Mouse (Mus musculus): ENCODE data around the gene Zfp961. TPM values are rescaled to one million over a fixed set of nuclear protein-coding genes. Genes with fewer than 3 reads are reported as not detected.
A peak's percentile ranks its signal among the peaks of the same experiment; 100 is the strongest.
"Not testable (repeated sequence)": the region's sequence is repeated elsewhere in the genome, so short reads cannot be mapped to it uniquely, and the experiment has no call there.

The Zfp961 gene
- total and polyA plus RNA-seq, 3 experiments: 4.4 to 8.0 (median 5.5) TPM

DNA sequence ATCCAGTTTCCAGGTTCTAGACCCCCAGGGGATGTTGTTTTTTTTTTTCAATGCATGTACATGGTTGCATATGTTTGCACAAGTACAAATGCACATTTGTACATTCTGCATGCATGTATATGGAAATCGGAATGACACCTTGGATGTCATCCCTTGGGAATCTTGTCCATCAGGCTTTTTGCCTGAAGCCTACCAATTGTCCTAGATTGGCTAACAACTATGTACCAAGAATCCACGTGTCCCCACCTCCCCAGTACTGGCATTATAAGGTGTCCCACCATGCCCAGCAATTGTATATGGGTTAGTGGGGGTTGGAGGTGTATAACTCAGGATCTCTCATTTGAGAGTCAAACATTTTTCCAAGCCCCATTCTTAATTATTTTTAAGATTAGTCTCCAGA is 38.6 kb upstream of the Zfp961 start:
- no peak for DNase-seq
- intact Hi-C loops (cut with DNase I): no loop called here
- H3K79me2 ChIP-seq (replicated peaks; ENCODE audit: control insufficient read depth, insufficient read depth, low read length): no peaks in the 10 kb centered on the region
- no peak overlapping the region for H3K27ac ChIP-seq
- 90% methylated on average over 2 of the region's 2 CpGs for WGBS
- H3K36me3 ChIP-seq (ENCODE audit: control insufficient read depth, insufficient read depth, low read length): no peaks in the 10 kb centered on the region
- TF ChIP-seq EP300 (IDR thresholded peaks at IDR 0.05; ENCODE audit: insufficient read depth, low read depth, low read length): no peak
- no peak for TF ChIP-seq POLR2A (IDR thresholded peaks at IDR 0.05; ENCODE audit: insufficient read depth, low read depth, low read length)
- no peak for TF ChIP-seq CTCF (IDR thresholded peaks at IDR 0.05)
- no peaks in the 10 kb centered on the region; the same call in 1 of the 2 replicates for H3K4me1 ChIP-seq (ENCODE audit: control insufficient read depth, insufficient read depth, low read length)
- no peaks in the 10 kb centered on the region for H3K27me3 ChIP-seq (ENCODE audit: control insufficient read depth, insufficient read depth, low read length)
- H3K4me3 ChIP-seq: no peak overlapping the region
- no peak overlapping the region for H3K9ac ChIP-seq (ENCODE audit: low read depth, low read length)

DNA sequence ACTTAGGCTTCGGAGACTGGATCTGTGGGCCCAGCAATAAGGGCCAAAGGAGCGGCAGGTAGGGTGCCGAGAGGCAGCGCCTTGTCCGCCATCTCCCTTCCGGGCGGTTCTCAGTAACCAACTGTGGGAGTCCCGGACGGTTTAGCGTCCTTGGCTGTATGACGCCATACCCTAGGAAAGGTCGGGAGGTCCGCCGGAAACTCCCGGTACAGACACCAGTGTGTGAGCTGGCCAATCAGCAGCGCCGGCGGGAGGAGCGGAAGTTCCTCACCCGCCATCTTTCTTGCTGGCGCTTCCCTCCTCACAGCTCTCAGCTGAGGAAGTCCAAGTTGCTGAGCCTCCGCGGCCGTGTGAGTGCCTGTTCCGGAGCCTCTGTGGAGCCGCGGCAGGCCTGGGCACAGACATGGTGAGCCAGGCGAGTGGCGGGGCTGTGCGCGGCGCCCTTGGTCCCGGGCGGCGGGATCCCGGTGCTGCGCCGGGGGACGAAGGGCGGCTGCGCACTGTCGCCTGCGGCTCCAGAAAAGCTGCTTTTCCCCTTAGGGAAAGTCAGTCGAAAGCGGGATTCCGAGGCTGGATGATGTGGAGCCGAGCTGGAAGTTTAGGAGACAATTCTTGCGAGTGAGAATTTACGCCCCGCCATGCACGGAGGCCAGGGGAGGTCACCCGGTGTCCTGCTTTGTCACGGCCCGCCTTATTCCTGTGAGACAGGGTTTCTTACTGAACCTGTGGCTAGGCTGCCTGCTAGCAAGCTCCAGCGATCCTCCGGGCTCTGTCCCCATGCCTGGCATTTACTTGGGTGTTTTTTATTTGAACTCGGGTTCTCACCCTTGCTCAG is 28.1 kb upstream of the Zfp961 start:
- under 1% methylated on average over 57 of the region's 57 CpGs for WGBS
- H3K27me3 ChIP-seq (ENCODE audit: control insufficient read depth, insufficient read depth, low read length): no peaks in the 10 kb centered on the region
- peak overlapping the region; percentile 97 for H3K27ac ChIP-seq
- H3K36me3 ChIP-seq (ENCODE audit: control insufficient read depth, insufficient read depth, low read length): peaks cover 9% of the 10 kb centered on the region
- peak overlapping the region; percentile 84 for H3K4me3 ChIP-seq
- H3K4me1 ChIP-seq (ENCODE audit: control insufficient read depth, insufficient read depth, low read length): peaks cover 2% of the 10 kb centered on the region
- TF ChIP-seq EP300 (IDR thresholded peaks at IDR 0.05; ENCODE audit: insufficient read depth, low read depth, low read length) (peak; percentile 43; the same call in 1 of the 2 replicates), POLR2A (IDR thresholded peaks at IDR 0.05; ENCODE audit: insufficient read depth, low read depth, low read length) (peak; percentile 77), CTCF (IDR thresholded peaks at IDR 0.05) (no peak)
- peaks cover 3% of the 10 kb centered on the region for H3K79me2 ChIP-seq (replicated peaks; ENCODE audit: control insufficient read depth, insufficient read depth, low read length)
- peak overlapping the region; percentile 85 for H3K9ac ChIP-seq (ENCODE audit: low read depth, low read length)
- intact Hi-C loops (cut with DNase I): loop anchor here (1.0 to 5.0 kb wide), 4 partner anchors 14 to 800 kb away; partner anchors contain the start of genes Sin3b, Zfp617, Zfp709 and Zfp882
- DNase-seq: peak; percentile 94 to 97

DNA sequence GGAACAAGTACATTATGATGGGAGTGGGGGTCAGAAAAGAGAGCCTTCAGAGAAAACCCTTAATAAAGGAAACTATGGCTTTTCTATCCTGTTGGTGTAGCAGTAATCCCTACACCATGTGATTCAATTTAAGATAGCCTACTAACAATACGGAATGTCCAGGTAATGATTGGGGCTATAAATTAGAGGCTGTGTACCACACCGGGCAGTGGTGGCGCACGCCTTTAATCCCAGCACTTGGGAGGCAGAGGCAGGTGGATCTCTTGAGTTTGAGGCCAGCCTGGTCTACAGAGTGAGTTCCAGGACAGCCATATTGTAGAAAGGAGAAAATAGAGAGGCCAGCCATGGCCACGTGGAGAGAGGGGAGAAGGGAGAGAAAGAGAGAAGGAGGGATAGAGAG is 25.0 kb upstream of the Zfp961 start:
- TF ChIP-seq CTCF (IDR thresholded peaks at IDR 0.05) (no peak), POLR2A (IDR thresholded peaks at IDR 0.05; ENCODE audit: insufficient read depth, low read depth, low read length) (no peak), EP300 (IDR thresholded peaks at IDR 0.05; ENCODE audit: insufficient read depth, low read depth, low read length) (no peak)
- Histone ChIP-seq H3K79me2 (replicated peaks; ENCODE audit: control insufficient read depth, insufficient read depth, low read length) (peaks cover 3% of the 10 kb centered on the region), H3K36me3 (ENCODE audit: control insufficient read depth, insufficient read depth, low read length) (peaks cover 14% of the 10 kb centered on the region), H3K4me1 (ENCODE audit: control insufficient read depth, insufficient read depth, low read length) (peaks cover 2% of the 10 kb centered on the region), H3K27ac (no peak overlapping the region), H3K9ac (ENCODE audit: low read depth, low read length) (no peak overlapping the region), H3K4me3 (no peak overlapping the region), H3K27me3 (ENCODE audit: control insufficient read depth, insufficient read depth, low read length) (no peaks in the 10 kb centered on the region)
- intact Hi-C loops (cut with DNase I): no loop called here
- DNase-seq: no peak
- WGBS: 96% methylated on average over 5 of the region's 5 CpGs

DNA sequence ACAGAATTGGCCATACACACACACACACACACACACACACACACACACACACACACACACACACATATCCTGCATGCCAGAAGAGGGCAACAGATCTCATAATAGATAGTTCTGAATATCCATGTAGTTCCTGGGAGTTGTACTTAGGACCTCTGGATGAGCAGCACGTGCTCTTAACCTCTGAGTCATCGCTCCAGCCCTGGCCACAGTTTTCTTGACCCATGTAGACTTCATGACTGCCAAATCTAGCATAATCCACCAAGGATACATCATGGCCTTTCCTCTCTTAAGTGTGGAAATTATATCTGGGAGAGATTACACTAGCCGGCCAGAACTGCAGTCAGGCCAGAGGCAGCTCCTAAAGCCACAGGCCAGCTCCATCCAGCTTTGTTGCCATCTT is 24.3 kb upstream of the Zfp961 start:
- no peak overlapping the region for H3K27ac ChIP-seq
- no peak for DNase-seq
- no peak overlapping the region for H3K9ac ChIP-seq (ENCODE audit: low read depth, low read length)
- peaks cover 2% of the 10 kb centered on the region for H3K4me1 ChIP-seq (ENCODE audit: control insufficient read depth, insufficient read depth, low read length)
- TF ChIP-seq POLR2A (IDR thresholded peaks at IDR 0.05; ENCODE audit: insufficient read depth, low read depth, low read length) (no peak), EP300 (IDR thresholded peaks at IDR 0.05; ENCODE audit: insufficient read depth, low read depth, low read length) (no peak)
- WGBS: 60% methylated on average over 3 of the region's 3 CpGs
- peaks cover 3% of the 10 kb centered on the region for H3K79me2 ChIP-seq (replicated peaks; ENCODE audit: control insufficient read depth, insufficient read depth, low read length)
- H3K27me3 ChIP-seq (ENCODE audit: control insufficient read depth, insufficient read depth, low read length): no peaks in the 10 kb centered on the region
- intact Hi-C loops (cut with DNase I): no loop called here
- no peak overlapping the region for H3K4me3 ChIP-seq
- H3K36me3 ChIP-seq (ENCODE audit: control insufficient read depth, insufficient read depth, low read length): peaks cover 14% of the 10 kb centered on the region

DNA sequence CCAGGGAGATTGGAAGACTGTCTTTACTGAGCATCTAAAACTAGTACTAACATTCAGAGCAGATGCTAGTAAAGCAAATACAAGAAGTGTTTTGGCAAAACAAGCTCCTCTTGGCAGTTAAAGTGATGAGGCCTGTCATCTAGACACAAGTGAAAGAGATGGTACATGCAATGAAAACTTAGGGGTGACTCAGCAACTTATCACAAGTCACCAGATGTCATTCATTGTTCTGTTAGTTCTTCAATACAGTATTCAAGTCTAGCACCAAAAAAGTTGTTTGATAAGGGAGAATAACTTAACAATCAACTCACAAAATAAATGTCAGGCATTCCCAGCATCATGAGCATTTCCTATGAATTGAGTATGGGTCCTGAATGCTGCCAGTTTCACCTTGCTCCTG is 23.1 kb upstream of the Zfp961 start:
- Histone ChIP-seq H3K79me2 (replicated peaks; ENCODE audit: control insufficient read depth, insufficient read depth, low read length) (peaks cover 3% of the 10 kb centered on the region), H3K4me1 (ENCODE audit: control insufficient read depth, insufficient read depth, low read length) (peaks cover 2% of the 10 kb centered on the region), H3K4me3 (no peak overlapping the region), H3K27ac (no peak overlapping the region), H3K36me3 (ENCODE audit: control insufficient read depth, insufficient read depth, low read length) (peaks cover 14% of the 10 kb centered on the region), H3K27me3 (ENCODE audit: control insufficient read depth, insufficient read depth, low read length) (no peaks in the 10 kb centered on the region), H3K9ac (ENCODE audit: low read depth, low read length) (no peak overlapping the region)
- no peak for TF ChIP-seq CTCF (IDR thresholded peaks at IDR 0.05)
- no peak for TF ChIP-seq EP300 (IDR thresholded peaks at IDR 0.05; ENCODE audit: insufficient read depth, low read depth, low read length)
- intact Hi-C loops (cut with DNase I): no loop called here
- DNase-seq: no peak

DNA sequence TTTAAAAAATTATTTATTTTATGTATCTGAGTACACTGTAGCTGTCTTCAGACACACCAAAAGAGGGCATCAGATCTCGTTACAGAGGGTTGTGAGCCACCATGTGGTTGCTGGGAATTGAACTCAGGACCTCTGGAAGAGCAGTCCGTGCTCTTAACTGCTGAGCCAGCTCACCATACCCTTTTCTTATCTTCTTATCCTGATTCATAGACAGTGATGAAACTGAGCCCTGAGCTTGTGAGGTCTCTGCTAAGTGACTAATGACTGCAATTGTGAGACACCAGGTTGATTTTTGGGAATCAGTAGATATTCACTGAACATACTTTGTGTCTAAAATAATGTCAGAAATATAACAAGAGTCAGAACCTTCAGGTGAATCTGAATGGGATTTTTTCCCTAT is 12.8 kb upstream of the Zfp961 start:
- H3K27me3 ChIP-seq (ENCODE audit: control insufficient read depth, insufficient read depth, low read length); H3K4me1 ChIP-seq (ENCODE audit: control insufficient read depth, insufficient read depth, low read length); H3K36me3 ChIP-seq (ENCODE audit: control insufficient read depth, insufficient read depth, low read length); DNase-seq; intact Hi-C loops (cut with DNase I); H3K27ac ChIP-seq; H3K79me2 ChIP-seq (replicated peaks; ENCODE audit: control insufficient read depth, insufficient read depth, low read length); H3K4me3 ChIP-seq; H3K9ac ChIP-seq (ENCODE audit: low read depth, low read length): not testable (repeated sequence)
- 75% methylated on average over 2 of the region's 2 CpGs for WGBS

Data from heart, adult 2 months (tissue).